Mouse (Mus musculus): ENCODE results near the gene Nuak2. TPM values are rescaled to one million over a fixed set of nuclear protein-coding genes. Genes with fewer than 3 reads are reported as not detected.

Nuak2 gene
- polyA plus RNA-seq, 1 experiment from 2014 or later: 94.9 TPM

DNA sequence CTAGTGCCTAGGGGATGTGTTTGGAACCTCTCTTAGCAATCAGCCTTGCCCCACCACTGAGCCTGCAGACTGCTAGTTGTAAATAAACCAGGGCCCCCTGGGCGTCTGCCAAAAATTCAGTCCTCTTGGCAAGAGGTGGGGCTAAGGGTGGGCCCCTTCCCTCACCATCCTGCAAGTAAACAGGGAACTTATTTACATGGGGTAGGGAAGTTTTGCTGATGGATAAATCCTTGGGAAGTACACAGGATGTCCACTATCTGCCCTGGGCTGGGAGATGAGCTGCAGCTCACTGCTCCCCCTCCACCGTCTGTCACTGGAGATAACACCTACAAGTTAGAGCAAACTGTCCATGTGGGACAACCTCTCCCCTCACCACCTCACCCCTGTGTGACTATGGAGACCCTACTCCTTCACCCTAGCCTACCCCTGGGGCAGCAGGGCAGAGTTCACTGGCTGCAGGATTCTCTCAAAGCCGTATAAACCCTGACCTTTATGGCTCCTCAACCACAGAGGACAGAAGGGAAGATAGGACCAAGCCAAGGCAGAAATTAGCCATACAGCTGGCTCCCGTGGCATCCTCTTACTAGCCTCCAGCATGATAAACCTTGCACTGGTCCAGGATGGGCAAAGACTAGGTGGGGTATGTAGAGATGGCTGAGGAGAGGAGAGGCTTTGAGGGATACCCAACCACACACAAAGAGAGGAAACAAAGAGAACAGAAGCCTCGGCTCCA is 58.4 kb downstream of the Nuak2 start:
- WGBS: 53% methylated on average over 5 of the region's 5 CpGs
- Histone ChIP-seq H3K27me3 (no peaks in the 10 kb centered on the region), H3K4me3 (no peak overlapping the region), H3K4me1 (peaks cover 58% of the 10 kb centered on the region), H3K9me3 (no peaks in the 10 kb centered on the region), H3K27ac (replicated peaks) (peak overlapping the region; percentile 83), H3K4me2 (replicated peaks) (no peak overlapping the region), H3K9ac (replicated peaks) (no peak overlapping the region), H3K36me3 (peaks cover 36% of the 10 kb centered on the region)
- no peak for ATAC-seq (ENCODE audit: low FRiP score, low read depth)

DNA sequence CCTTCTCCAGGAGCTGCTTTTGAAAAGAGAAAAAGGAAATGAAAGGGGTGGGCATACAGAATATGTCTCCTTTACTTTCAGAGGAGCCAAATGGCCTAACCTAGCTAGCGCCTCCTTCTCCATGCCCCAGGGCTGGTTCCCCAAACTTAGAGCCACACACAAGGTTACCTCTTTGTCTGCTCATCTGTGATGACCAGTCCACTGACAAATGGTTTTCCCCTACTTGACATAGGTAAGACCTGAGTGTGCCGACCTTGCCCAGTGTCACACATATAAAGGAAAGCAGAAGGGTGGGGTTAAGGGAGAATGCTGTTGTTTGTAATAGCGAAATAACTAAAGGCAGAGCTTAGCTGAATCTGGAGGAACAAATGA is 58.9 kb downstream of the Nuak2 start:
- Histone ChIP-seq H3K27ac (replicated peaks) (peak overlapping the region; percentile 83), H3K36me3 (peaks cover 41% of the 10 kb centered on the region), H3K27me3 (no peaks in the 10 kb centered on the region), H3K9ac (replicated peaks) (no peak overlapping the region; the same call in 1 of the 2 replicates), H3K4me3 (no peak overlapping the region), H3K9me3 (no peaks in the 10 kb centered on the region), H3K4me1 (peaks cover 58% of the 10 kb centered on the region), H3K4me2 (replicated peaks) (no peak overlapping the region)
- WGBS: 83% methylated on average over 3 of the region's 3 CpGs
- no peak for ATAC-seq (ENCODE audit: low FRiP score, low read depth)

DNA sequence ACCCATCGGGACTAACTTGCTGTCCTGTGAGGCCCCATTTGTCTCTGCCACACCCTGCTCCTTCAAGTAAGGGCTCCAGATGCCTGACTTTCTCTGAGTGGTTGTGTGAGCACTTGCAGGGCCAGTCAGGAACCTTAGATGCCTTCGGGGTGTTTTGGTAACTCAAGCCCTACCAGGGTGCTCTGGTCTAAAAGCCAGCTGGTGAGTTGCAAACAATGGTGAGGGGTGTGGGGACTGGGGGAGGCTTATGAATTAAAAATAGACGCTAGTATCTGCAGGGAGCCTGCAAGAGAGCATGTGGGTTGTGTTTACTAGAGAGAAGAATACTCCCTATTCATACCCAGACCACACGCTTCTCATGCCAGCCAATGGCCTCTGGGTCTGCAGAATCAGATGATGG is 59.3 kb downstream of the Nuak2 start:
- H3K9me3 ChIP-seq: no peaks in the 10 kb centered on the region
- no peaks in the 10 kb centered on the region for H3K27me3 ChIP-seq
- peak overlapping the region; percentile 49 for H3K27ac ChIP-seq (replicated peaks)
- H3K36me3 ChIP-seq: peaks cover 45% of the 10 kb centered on the region
- H3K4me2 ChIP-seq (replicated peaks): no peak overlapping the region
- H3K9ac ChIP-seq (replicated peaks): no peak overlapping the region; the same call in 1 of the 2 replicates
- H3K4me1 ChIP-seq: peaks cover 58% of the 10 kb centered on the region
- no peak for ATAC-seq (ENCODE audit: low FRiP score, low read depth)
- no peak overlapping the region for H3K4me3 ChIP-seq
- WGBS: 54% methylated on average over 4 of the region's 4 CpGs

DNA sequence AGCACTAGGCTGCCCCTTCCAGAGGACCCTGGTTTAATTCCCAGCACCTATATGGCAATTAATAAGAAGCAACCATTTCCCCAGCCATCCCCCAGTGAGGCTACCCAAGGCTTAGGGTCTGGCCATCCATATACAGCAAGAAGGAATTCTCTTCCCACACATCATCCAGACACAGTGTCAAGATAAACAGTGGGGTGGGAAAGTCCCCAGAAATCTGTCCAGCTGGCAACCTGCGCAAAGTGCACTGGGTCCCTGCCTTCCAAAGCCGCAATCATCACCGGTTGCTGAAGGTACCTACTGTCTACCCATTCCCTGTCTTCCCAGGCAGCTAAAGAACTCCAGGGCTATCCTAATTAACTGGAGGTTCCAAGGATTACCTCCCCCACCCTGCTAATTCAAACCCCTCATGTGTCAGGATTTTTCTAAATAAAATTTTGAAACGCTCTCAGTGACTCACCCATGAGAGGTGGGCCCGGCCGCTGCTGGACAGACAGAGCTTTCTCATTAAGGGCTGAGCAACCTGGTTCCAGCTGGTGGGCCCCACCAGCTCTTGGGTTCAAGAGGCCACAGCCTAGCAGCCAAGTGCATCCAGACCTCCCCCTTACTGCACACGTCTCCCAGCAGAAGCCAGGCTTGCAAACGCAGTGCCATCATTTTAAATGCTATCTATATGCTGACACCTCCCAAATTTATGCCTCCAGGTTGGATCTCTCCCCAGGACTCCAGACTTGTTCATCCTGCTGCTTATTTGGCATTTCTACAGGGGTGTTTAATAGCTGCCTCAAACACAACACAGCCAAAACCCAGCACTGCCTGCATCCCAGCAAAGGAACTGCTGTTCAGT is 60.5 kb downstream of the Nuak2 start:
- Histone ChIP-seq H3K27me3 (no peaks in the 10 kb centered on the region), H3K9me3 (no peaks in the 10 kb centered on the region), H3K36me3 (peaks cover 46% of the 10 kb centered on the region), H3K27ac (replicated peaks) (no peak overlapping the region; the same call in 1 of the 2 replicates), H3K9ac (replicated peaks) (no peak overlapping the region), H3K4me2 (replicated peaks) (no peak overlapping the region), H3K4me3 (no peak overlapping the region), H3K4me1 (peaks cover 52% of the 10 kb centered on the region)
- ATAC-seq (ENCODE audit: low FRiP score, low read depth): no peak
- WGBS: 83% methylated on average over 8 of the region's 8 CpGs

DNA sequence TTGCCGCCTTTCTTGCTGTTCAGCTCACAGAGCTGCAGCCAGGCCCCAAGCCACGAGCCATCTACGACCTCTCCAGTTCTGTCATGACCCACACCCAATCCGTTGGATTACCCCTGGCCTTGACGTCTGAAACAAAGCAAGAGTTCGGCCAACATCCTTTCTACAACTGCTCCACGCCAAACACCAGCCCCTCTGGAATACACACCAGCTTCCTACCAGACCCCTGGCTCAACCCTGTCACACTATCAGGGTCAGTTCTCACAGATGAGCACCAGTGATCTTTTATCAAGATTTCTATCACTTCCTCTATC is 61.1 kb downstream of the Nuak2 start:
- H3K36me3 ChIP-seq: peaks cover 46% of the 10 kb centered on the region
- H3K27me3 ChIP-seq: no peaks in the 10 kb centered on the region
- no peak overlapping the region for H3K4me3 ChIP-seq
- WGBS: 73% methylated on average over 7 of the region's 7 CpGs
- no peak overlapping the region for H3K4me2 ChIP-seq (replicated peaks)
- no peaks in the 10 kb centered on the region for H3K9me3 ChIP-seq
- ATAC-seq (ENCODE audit: low FRiP score, low read depth): no peak
- H3K9ac ChIP-seq (replicated peaks): no peak overlapping the region
- H3K27ac ChIP-seq (replicated peaks): no peak overlapping the region; the same call in 1 of the 2 replicates
- peaks cover 50% of the 10 kb centered on the region for H3K4me1 ChIP-seq

DNA sequence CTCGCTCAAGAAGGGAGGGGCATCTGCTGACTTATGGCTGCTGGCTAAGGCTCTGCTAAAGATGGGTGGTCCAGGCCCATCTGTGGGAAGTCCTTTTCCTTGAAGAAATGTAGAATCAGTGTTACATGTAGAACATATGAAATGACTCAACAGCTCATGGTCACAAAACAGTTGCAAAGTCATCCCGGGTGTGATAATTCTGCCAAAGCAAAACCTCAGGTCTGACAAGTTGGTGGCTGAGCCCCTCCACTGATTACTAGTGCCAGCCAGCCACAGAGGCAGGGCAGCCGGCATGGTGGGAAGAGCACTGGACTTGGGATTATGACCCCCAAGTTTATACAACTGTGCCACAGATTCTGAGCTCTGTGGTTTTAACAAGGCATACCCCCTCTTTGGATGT is 61.9 kb downstream of the Nuak2 start:
- no peaks in the 10 kb centered on the region for H3K27me3 ChIP-seq
- no peaks in the 10 kb centered on the region for H3K9me3 ChIP-seq
- no peak for ATAC-seq (ENCODE audit: low FRiP score, low read depth)
- H3K36me3 ChIP-seq: peaks cover 46% of the 10 kb centered on the region
- peaks cover 43% of the 10 kb centered on the region for H3K4me1 ChIP-seq
- WGBS: 85% methylated on average over 3 of the region's 3 CpGs
- no peak overlapping the region for H3K9ac ChIP-seq (replicated peaks)
- no peak overlapping the region for H3K27ac ChIP-seq (replicated peaks)
- H3K4me3 ChIP-seq: no peak overlapping the region
- no peak overlapping the region for H3K4me2 ChIP-seq (replicated peaks)

DNA sequence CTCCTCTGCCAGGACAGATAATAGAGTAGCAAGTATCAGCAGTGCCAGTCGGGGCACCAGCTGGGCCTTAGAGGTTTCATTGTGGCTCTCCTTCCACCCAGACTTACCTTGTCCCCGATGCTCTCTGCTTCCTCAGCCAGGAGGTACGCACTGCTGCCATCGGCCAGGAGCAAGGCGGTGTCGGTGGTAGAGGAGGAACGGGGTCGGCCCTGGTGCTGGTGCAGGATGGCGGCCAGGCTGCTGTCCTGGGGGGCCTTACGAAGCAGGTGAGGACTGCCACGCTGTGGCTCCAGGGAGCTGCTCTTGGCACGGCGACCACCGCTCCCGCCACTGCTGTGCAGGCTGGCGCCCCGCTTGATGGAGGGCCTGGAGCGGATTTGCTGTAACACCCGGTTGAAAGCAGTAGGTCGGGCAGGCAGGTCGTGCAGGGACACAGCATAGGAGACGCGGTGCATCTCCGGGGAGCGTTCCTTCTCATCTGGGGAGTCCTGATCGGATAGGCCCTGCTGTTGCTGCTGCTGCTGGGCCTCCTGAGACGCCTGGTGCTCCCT is 64.7 kb downstream of the Nuak2 start:
- no peak for ATAC-seq (ENCODE audit: low FRiP score, low read depth)
- Histone ChIP-seq H3K27me3 (no peaks in the 10 kb centered on the region), H3K36me3 (peaks cover 50% of the 10 kb centered on the region), H3K4me2 (replicated peaks) (no peak overlapping the region), H3K9ac (replicated peaks) (no peak overlapping the region), H3K4me1 (peaks cover 32% of the 10 kb centered on the region), H3K4me3 (no peak overlapping the region), H3K27ac (replicated peaks) (no peak overlapping the region), H3K9me3 (no peaks in the 10 kb centered on the region)
- 86% methylated on average over 27 of the region's 27 CpGs for WGBS

DNA sequence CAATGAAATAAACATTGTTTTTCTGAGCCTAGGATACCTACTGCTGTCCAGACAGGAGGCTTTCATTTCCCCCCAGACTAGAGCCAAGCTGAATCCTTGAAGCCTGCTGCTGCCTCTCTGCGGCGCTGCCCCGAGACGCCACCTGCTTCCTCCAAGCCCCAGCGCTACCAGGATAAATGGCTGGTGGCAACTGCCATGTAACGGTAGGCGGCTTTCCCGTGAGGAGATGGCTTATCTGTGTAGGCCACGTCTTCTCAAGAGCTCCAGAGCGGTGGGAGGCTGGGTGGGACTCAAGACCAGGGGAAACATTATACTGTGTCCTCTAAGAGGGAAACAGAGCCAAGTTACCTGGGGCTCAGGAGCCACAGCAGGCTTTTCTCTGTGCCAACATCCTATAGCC is 66.0 kb downstream of the Nuak2 start:
- peaks cover 35% of the 10 kb centered on the region for H3K4me1 ChIP-seq
- no peak for ATAC-seq (ENCODE audit: low FRiP score, low read depth)
- H3K27me3 ChIP-seq: no peaks in the 10 kb centered on the region
- H3K9me3 ChIP-seq: no peaks in the 10 kb centered on the region
- H3K9ac ChIP-seq (replicated peaks): no peak overlapping the region
- WGBS: 74% methylated on average over 10 of the region's 10 CpGs
- no peak overlapping the region for H3K4me3 ChIP-seq
- no peak overlapping the region for H3K4me2 ChIP-seq (replicated peaks)
- H3K27ac ChIP-seq (replicated peaks): 0 out of 2 replicates have a peak overlapping the region, but pooled peaks have one; percentile 42
- H3K36me3 ChIP-seq: peaks cover 43% of the 10 kb centered on the region

Other genes starting within 250 kb of the Nuak2 start
- gene Mfsd4a, start 248.1 kb upstream of the Nuak2 start, polyA plus RNA-seq (2016; fragmentation: Nextera tagmentation; extraction: Ambion mirVana): 16.5 and 18.8 TPM in 2 replicates
- gene Cdk18, start 176.4 kb upstream of the Nuak2 start, polyA plus RNA-seq (2016; fragmentation: Nextera tagmentation; extraction: Ambion mirVana): 0.56 and 1.6 TPM in 2 replicates
- 13.4 and 15.6 TPM in 2 replicates for gene Lemd1, start 124.7 kb upstream of the Nuak2 start, polyA plus RNA-seq (2016; fragmentation: Nextera tagmentation; extraction: Ambion mirVana)
- gene AC124108.1, start 124.7 kb upstream of the Nuak2 start, polyA plus RNA-seq (2016; fragmentation: Nextera tagmentation; extraction: Ambion mirVana): 6.1 and 7.9 TPM in 2 replicates
- gene Gm10188, start 86.4 kb upstream of the Nuak2 start, polyA plus RNA-seq (2016; fragmentation: Nextera tagmentation; extraction: Ambion mirVana): 0.96 TPM in 1 of 2 replicates, not detected in the other
- 5.2 and 5.4 TPM in 2 replicates for gene Klhdc8a, start 17.5 kb upstream of the Nuak2 start, polyA plus RNA-seq (2016; fragmentation: Nextera tagmentation; extraction: Ambion mirVana)
- 35.4 and 36.8 TPM in 2 replicates for gene Tmcc2, start 75.2 kb downstream of the Nuak2 start, polyA plus RNA-seq (2016; fragmentation: Nextera tagmentation; extraction: Ambion mirVana)
- 17.6 and 17.9 TPM in 2 replicates for gene Dstyk, start 101.4 kb downstream of the Nuak2 start, polyA plus RNA-seq (2016; fragmentation: Nextera tagmentation; extraction: Ambion mirVana)
- gene Rbbp5, start 161.2 kb downstream of the Nuak2 start, polyA plus RNA-seq (2016; fragmentation: Nextera tagmentation; extraction: Ambion mirVana): 61.4 and 62.0 TPM in 2 replicates
- gene Tmem81, start 190.1 kb downstream of the Nuak2 start, polyA plus RNA-seq (2016; fragmentation: Nextera tagmentation; extraction: Ambion mirVana): 1.4 and 1.7 TPM in 2 replicates
- 109 and 112 TPM in 2 replicates for gene Cntn2, start 227.1 kb downstream of the Nuak2 start, polyA plus RNA-seq (2016; fragmentation: Nextera tagmentation; extraction: Ambion mirVana)

Data from midbrain, embryonic 12.5 days (tissue).